Mouse (Mus musculus) cerebellum, postnatal 36 days (tissue): ENCODE measurements around the gene Pla2g2f.
A peak's percentile ranks its signal among the peaks of the same experiment; 100 is the strongest.

Experiments
- DNase-seq, 2 experiments: peaks; one replicate each; pipeline ENCODE4 v3.0.0; 2021 to 2022; ENCODE audit warnings: mixed read lengths in 2 of 2

The Pla2g2f gene

DNA sequence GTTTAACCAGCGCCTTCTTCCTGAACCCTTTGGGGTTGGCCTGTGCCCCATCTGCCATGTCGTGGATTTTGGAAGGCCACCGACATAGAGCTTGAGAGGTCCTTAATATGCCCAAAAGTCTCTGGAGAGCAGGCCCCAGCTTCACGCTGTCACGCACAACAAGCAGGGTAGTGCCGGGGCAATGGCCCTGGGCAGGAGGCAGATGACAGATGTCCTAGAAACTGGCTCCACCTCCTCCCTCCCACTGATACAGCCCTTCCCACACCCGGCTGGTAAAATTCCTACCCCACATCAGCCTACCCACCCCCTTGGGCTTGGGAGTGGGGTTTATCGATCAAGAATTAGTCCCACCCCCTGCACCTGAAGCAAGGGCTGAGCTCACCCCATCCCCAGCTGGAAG lies at the start of gene Pla2g2f:
Gene Pla2g2f (minus strand): TSS at position 211 of the 400 bp plus-strand sequence.
- no peak for DNase-seq

DNA sequence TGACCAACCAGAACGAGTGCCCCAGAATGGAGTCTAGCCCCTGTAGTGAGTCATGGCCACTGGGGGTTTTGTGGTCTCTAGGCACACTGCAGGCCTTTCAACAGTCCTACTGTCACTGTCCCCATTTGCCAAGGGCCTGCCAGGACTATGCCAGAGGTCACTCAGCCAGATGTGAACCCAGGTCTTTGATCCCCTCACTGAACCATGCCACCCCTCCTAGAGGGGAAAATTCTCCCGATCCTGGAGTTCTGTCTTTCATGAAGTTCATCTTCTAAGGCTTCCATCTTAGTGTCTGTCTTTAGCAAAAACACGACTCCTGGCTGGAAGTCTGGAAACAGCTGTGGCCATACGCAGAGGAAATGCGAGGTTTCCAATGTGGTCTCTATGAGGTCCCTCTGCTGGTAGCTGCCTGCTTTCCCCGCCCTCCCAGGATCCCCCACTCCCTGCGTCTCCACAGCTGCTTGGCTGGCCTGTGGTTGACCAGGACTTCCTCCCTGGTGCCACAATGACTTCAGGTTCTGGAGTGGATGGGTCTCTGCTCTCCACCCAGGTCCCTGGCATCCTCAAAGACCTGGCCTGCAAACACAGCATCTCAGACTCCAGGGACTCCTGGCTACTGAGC lies 49.6 kb upstream of the Pla2g2f start:
- DNase-seq = no peak

DNA sequence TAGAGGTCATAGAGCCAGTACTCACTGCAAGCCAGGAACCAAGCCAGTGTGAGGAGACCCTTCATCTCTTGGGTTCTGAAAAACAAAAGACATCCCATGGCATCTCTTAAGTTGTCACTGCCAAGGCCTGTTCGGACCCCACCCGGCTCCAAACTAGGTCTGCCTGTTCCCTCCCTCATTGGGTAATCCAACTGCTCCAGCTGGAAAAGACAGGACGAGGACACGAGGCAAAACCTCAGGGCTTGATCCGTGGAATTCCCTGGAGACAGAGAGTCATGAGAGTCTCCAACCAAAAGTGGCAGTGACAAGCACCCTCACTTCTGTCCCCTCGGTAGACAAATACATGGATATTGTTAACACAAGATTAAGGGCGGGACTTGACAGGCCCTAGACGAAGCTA lies 48.7 kb upstream of the Pla2g2f start:
- no peak for DNase-seq

GRCm38 (mm10) chr4:138805248-138805647 lies 47.8 kb upstream of the Pla2g2f start:
- no peak for DNase-seq

DNA sequence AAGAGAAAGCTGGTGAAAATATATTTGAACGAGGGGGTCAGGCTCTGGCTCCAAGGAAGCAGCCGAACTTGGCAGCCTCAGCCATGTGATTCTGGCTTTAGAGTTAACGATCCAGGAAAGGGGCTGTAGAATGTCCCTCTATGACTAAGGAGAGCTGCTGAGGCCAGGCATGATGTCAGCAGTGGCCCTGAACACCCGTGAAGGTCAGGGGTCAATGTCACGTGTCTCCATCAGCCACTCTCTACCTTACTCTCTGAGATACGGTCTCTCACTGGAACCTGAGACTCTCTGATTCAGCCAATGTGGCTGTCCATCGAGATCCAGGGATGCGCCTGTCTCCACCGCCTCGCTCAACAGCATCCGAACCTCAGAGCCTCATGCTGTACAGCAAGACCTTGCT lies 45.5 kb upstream of the Pla2g2f start:
- no peak for DNase-seq

- no peak for DNase-seq
These were observed 44.2 kb upstream of the Pla2g2f start for GRCm38 (mm10) chr4:138801631-138802030.

DNA sequence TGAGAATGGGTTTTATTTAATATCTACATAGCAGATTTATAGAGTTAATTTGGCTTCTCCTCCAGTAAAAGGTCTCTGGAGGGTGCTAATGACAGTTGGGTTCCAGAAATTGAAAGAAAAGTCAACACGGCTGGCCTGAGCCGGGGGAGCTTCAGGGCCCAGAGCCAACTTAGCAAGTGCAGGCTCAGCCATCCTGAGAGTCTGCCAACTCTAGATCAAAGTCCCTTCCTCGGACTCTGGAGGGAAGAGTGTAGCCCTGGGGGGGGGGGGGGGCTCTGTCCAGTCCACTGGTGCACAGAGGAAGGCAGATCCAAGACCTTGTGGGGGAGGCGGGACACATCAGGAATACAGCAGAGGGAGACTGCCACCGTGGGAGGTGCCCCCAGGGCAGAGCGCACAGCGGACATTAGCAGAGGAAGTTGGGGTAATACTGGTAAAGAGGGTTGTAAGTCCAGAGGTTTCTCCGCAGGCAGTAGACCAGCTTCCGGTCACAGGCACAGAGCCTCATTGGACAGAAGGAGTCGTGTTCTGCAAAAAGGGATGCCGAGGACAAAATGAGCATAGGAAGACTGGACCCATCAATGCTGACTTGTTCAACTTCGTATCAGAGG lies 42.8 kb upstream of the Pla2g2f start:
- DNase-seq = no peak

DNA sequence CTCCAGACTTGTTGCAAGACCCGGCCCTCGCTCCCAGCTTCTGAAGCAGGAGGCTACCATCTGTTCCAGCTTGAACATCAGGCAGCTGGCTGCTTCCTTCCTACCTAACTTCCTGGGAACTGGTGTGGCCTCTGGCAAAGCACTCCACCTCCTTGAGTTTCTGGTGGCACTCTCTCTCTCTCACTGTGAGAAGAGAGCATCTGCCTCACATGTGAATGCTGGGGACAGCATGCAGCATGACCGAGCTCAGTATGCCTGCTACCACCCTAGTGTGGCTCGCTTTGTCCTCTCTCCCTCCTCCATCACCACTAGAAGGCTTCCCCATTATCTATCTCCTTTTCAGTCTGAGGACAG lies 39.8 kb upstream of the Pla2g2f start:
- no peak for DNase-seq

- DNase-seq = no peak
These were observed 39.2 kb upstream of the Pla2g2f start for GRCm38 (mm10) chr4:138796513-138797216.

GRCm38 (mm10) chr4:138794344-138794743 lies 36.9 kb upstream of the Pla2g2f start:
- no peak for DNase-seq

DNA sequence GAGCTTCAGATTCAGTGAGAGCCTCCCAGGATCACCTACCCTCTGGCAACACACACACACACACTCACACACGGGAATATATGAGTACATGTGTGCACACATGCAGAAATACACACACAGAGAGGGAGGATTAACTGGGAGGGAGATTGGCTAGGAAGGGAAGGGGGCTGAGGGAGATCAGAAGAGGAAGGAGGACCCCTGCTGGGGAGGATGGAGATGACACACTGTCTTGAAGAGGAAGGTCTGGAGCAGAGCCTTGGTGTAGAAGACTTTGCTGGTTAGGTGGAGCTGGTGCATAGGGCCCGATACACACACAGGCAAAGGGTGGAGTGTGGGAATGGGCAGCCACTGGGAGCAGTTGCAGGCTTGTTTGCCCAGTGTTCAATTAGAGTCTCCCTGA lies 35.9 kb upstream of the Pla2g2f start:
- DNase-seq = peak; percentile 13 to 22

- DNase-seq = no peak
These were observed 35.2 kb upstream of the Pla2g2f start for GRCm38 (mm10) chr4:138792599-138792998.

DNA sequence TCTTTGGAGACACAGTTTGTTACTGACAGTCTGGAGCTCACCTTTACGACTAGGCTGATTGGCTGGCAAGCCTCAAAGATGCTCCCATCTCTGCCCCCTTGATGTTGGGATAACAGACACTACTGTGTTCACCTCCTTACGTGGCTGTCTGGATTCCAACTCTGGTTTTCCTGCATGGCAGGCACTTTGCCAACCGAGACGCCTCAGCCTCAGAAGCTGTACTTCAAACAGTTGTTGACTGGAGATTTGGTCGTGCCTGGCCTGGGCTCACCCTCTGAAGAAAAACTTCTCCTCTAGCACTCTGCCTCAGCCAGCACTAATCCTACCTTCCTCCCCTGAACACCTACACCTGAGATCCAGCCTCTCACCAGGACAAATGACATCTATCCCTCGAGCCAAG lies 34.0 kb upstream of the Pla2g2f start:
- DNase-seq = no peak

GRCm38 (mm10) chr4:138788381-138788780 lies 31.0 kb upstream of the Pla2g2f start:
- DNase-seq = no peak

- no peak for DNase-seq
These were observed 28.7 kb upstream of the Pla2g2f start for GRCm38 (mm10) chr4:138786141-138786540.

- DNase-seq = no peak
These were observed 28.3 kb upstream of the Pla2g2f start for GRCm38 (mm10) chr4:138785721-138786120.

GRCm38 (mm10) chr4:138782098-138782497 lies 24.7 kb upstream of the Pla2g2f start:
- no peak for DNase-seq

DNA sequence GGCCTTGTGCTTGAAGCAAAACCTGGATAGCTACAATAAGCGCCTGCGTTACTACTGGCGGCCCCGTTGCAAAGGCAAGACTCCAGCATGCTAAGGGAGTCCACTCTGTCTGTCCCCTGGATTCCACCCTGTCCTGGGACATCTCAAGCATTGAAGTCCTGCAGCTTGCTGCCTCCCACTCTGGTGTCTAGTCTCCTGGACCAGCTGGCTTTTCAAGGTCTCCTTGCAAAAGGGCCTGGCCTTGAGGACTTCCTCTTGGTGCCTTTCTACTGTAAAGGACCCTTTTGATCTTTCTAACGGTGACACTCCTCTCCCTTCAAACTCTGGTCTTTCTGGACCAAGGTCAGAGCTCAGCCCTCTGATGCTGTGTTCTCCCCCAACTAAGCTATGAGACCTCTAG lies 22.9 kb upstream of the Pla2g2f start:
- DNase-seq = no peak

GRCm38 (mm10) chr4:138777417-138778407 lies 20.3 kb upstream of the Pla2g2f start:
- no peak for DNase-seq

DNA sequence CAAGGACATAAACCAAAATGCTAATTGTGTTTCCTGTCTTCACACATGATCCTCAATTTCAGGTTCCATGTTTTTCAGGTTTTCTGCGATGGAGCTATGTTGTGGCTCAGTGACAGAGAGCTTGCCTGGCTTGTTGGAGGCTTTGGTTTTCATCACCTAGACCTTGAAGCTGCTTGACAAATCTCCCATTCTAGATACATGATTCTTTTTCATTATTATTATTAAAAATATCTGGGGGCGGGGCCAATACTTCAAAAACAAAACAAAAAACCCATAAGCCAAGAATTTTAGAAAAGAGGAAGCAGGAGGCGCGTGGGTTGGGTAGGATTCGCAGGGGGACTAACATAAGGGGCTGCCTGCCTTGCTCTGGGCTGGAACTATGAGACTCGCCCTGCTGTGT lies 18.0 kb upstream of the Pla2g2f start, which contains the start of gene Pla2g2d:
Gene Pla2g2d (plus strand): TSS at position 301 of the 400 bp plus-strand sequence.
- DNase-seq = no peak

DNA sequence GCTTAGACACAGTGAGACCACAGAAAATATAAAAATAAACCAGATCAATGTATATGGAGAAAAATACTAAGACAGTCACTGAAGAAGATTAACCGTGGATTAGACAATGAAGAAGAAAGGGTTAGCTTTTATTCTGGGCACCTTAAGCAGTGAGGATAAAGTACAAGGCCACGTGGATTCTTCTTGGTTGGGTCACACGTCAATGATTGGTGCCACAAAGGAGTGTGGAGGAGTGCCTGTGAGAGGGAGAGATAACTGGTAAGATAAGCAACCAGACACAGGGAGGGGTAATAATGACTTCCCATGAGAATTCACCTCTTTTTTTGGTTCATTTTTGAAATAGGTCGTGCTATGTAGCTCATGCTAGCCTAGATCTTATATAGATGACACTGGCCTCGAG lies 15.0 kb upstream of the Pla2g2f start:
- DNase-seq = no peak

DNA sequence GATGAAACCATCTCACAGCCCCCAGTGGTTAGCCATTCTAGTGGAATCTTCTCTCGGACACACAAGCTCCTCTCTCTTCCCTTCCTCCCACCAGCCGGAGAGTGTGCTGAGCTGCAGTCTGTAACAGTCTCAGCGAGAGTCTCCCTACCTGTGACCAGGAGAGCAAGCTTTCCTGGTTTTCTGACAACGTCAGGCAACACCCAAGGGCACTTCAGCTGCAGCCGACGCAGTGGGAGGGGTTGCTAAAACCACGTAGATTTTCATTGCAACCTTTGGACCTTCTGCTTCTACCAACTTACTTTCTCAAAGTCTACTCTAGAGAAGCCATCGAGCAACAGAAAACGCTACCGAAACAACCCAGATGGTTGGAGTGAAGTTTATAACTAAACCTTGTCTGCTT lies 14.5 kb upstream of the Pla2g2f start:
- DNase-seq = no peak

DNA sequence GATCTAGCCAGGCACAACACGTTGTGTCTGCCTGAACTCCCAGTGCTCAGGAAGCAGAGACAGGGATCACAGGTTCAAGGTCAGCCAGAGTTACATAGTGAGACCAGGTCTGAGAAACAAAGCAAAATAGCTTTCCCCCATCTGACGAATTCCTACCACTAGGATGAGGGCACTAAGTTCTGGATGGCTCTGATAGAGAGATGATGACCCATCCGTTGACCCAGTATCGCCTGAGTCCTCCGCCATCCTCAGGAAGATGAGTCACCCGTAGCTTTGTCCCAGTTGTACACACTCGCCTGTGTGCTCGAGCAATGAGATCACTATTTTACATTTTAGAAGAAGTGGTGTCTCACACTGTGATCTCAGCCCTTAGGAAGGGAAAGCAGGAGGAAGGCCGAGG lies 4.8 kb upstream of the Pla2g2f start:
- no peak for DNase-seq
